Mouse (Mus musculus): ENCODE data around the gene Me1.

DNA sequence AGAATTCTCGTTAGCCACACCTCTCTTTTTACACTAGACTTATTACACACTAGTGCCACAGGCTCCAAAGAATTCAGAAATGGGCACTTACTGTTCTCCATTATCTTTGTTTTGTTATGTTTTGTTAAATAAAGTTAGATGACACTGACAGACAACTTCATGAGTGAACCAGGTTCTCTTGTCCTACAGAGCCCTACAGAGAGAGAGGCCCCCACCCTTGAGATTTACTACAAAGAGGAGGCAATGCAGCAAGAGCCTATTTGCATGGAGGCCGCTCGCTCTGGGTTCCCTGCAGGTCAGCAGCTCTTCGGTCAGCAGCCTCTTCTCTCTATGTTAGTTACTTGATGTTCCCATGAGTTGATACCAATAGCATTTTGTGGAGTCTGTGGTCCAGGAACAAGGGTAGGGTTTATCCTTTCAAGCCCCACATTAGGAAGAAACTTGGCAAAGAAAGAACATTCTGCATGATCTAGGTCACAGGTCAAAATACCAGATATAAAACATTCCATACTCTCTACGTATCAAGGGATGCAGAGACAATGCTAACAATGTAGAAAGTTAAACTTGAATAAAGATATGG, 65.3 kb downstream of the Me1 start:
- TF ChIP-seq GATA1 (IDR thresholded peaks at IDR 0.05; ENCODE audit: low read length) (no peak), TAL1 (IDR thresholded peaks at IDR 0.05; ENCODE audit: low read length) (no peak)
